Mouse (Mus musculus): ENCODE results near the gene Neu3. TPM values are rescaled to one million over a fixed set of nuclear protein-coding genes. Genes with fewer than 3 reads are reported as not detected.
"Not testable (repeated sequence)": the region's sequence is repeated elsewhere in the genome, so short reads cannot be mapped to it uniquely, and the experiment has no call there.

The Neu3 gene
- polyA plus RNA-seq, 2 experiments = 3.0 to 3.2 TPM

- no peak for TF ChIP-seq POLR2A (IDR thresholded peaks at IDR 0.05; ENCODE audit: borderline replicate concordance, extremely low read depth, insufficient read depth, insufficient read length)
- Histone ChIP-seq H3K27ac (replicated peaks; ENCODE audit: low read depth, low read length) (no peak overlapping the region), H3K4me1 (ENCODE audit: control insufficient read depth, insufficient read depth, low read length) (no peaks in the 10 kb centered on the region), H3K9ac (ENCODE audit: low read depth, low read length, severe bottlenecking) (no peak overlapping the region), H3K4me3 (replicated peaks; ENCODE audit: low read length) (no peak overlapping the region), H3K36me3 (ENCODE audit: control insufficient read depth, insufficient read depth, low read length) (no peaks in the 10 kb centered on the region), H3K27me3 (ENCODE audit: control insufficient read depth, insufficient read depth, low read length) (no peaks in the 10 kb centered on the region), H3K4me2 (replicated peaks; ENCODE audit: low read depth, low read length, severe bottlenecking) (no peak overlapping the region), H3K9me3 (ENCODE audit: control insufficient read depth, low read length) (no peaks in the 10 kb centered on the region)
- 78% methylated on average over 16 of the region's 16 CpGs for whole genome bisulfite sequencing
- no peak for DNase-seq (ENCODE audit: low spot score)
- ATAC-seq (ENCODE audit: low FRiP score, low read depth) = no peak
Measured at GRCm38 (mm10) chr7:99824649-99825483, 3.4 kb downstream of the Neu3 start.

- ATAC-seq (ENCODE audit: low FRiP score, low read depth) = no peak
- no peaks in the 10 kb centered on the region for H3K36me3 ChIP-seq (ENCODE audit: control insufficient read depth, insufficient read depth, low read length)
Measured at GRCm38 (mm10) chr7:99823045-99823663, 5.1 kb downstream of the Neu3 start.

GRCm38 (mm10) chr7:99822426-99822825 is 5.8 kb downstream of the Neu3 start:
- ATAC-seq (ENCODE audit: low FRiP score, low read depth) (no peak), DNase-seq (ENCODE audit: low spot score) (no peak)
- Histone ChIP-seq H3K27me3 (ENCODE audit: control insufficient read depth, insufficient read depth, low read length) (no peaks in the 10 kb centered on the region), H3K36me3 (ENCODE audit: control insufficient read depth, insufficient read depth, low read length) (no peaks in the 10 kb centered on the region), H3K27ac (replicated peaks; ENCODE audit: low read depth, low read length) (no peak overlapping the region), H3K4me1 (ENCODE audit: control insufficient read depth, insufficient read depth, low read length) (no peaks in the 10 kb centered on the region), H3K4me2 (replicated peaks; ENCODE audit: low read depth, low read length, severe bottlenecking) (no peak overlapping the region), H3K9ac (ENCODE audit: low read depth, low read length, severe bottlenecking) (no peak overlapping the region), H3K4me3 (replicated peaks; ENCODE audit: low read length) (no peak overlapping the region), H3K9me3 (ENCODE audit: control insufficient read depth, low read length) (no peaks in the 10 kb centered on the region)
- TF ChIP-seq POLR2A (IDR thresholded peaks at IDR 0.05; ENCODE audit: borderline replicate concordance, extremely low read depth, insufficient read depth, insufficient read length) = no peak
- WGBS = 80% methylated on average over 5 of the region's 5 CpGs

More at GRCm38 (mm10) chr7:99823045-99823663, 5.1 kb downstream of the Neu3 start:
- WGBS = 86% methylated on average over 10 of the region's 10 CpGs
- no peak overlapping the region for H3K9ac ChIP-seq (ENCODE audit: low read depth, low read length, severe bottlenecking)
- no peaks in the 10 kb centered on the region for H3K4me1 ChIP-seq (ENCODE audit: control insufficient read depth, insufficient read depth, low read length)
- H3K4me3 ChIP-seq (replicated peaks; ENCODE audit: low read length) = no peak overlapping the region
- H3K9me3 ChIP-seq (ENCODE audit: control insufficient read depth, low read length) = no peaks in the 10 kb centered on the region
- no peak for TF ChIP-seq POLR2A (IDR thresholded peaks at IDR 0.05; ENCODE audit: borderline replicate concordance, extremely low read depth, insufficient read depth, insufficient read length)
- no peaks in the 10 kb centered on the region for H3K27me3 ChIP-seq (ENCODE audit: control insufficient read depth, insufficient read depth, low read length)
- no peak overlapping the region for H3K4me2 ChIP-seq (replicated peaks; ENCODE audit: low read depth, low read length, severe bottlenecking)
- H3K27ac ChIP-seq (replicated peaks; ENCODE audit: low read depth, low read length) = no peak overlapping the region
- DNase-seq (ENCODE audit: low spot score) = no peak

GRCm38 (mm10) chr7:99821953-99822352 is 6.3 kb downstream of the Neu3 start:
- ATAC-seq (ENCODE audit: low FRiP score, low read depth) = no peak
- TF ChIP-seq POLR2A (IDR thresholded peaks at IDR 0.05; ENCODE audit: borderline replicate concordance, extremely low read depth, insufficient read depth, insufficient read length) = no peak
- H3K4me1 ChIP-seq (ENCODE audit: control insufficient read depth, insufficient read depth, low read length) = no peaks in the 10 kb centered on the region
- H3K9me3 ChIP-seq (ENCODE audit: control insufficient read depth, low read length) = no peaks in the 10 kb centered on the region
- H3K4me3 ChIP-seq (replicated peaks; ENCODE audit: low read length) = no peak overlapping the region
- H3K4me2 ChIP-seq (replicated peaks; ENCODE audit: low read depth, low read length, severe bottlenecking) = no peak overlapping the region
- no peak overlapping the region for H3K27ac ChIP-seq (replicated peaks; ENCODE audit: low read depth, low read length)
- no peak overlapping the region for H3K9ac ChIP-seq (ENCODE audit: low read depth, low read length, severe bottlenecking)
- H3K36me3 ChIP-seq (ENCODE audit: control insufficient read depth, insufficient read depth, low read length) = no peaks in the 10 kb centered on the region
- DNase-seq (ENCODE audit: low spot score) = no peak
- WGBS = 73% methylated on average over 2 of the region's 2 CpGs
- H3K27me3 ChIP-seq (ENCODE audit: control insufficient read depth, insufficient read depth, low read length) = no peaks in the 10 kb centered on the region

- DNase-seq (ENCODE audit: low spot score); H3K4me3 ChIP-seq (replicated peaks; ENCODE audit: low read length); H3K4me1 ChIP-seq (ENCODE audit: control insufficient read depth, insufficient read depth, low read length); H3K27me3 ChIP-seq (ENCODE audit: control insufficient read depth, insufficient read depth, low read length); H3K9ac ChIP-seq (ENCODE audit: low read depth, low read length, severe bottlenecking); H3K36me3 ChIP-seq (ENCODE audit: control insufficient read depth, insufficient read depth, low read length); H3K27ac ChIP-seq (replicated peaks; ENCODE audit: low read depth, low read length); H3K9me3 ChIP-seq (ENCODE audit: control insufficient read depth, low read length); ATAC-seq (ENCODE audit: low FRiP score, low read depth); H3K4me2 ChIP-seq (replicated peaks; ENCODE audit: low read depth, low read length, severe bottlenecking): not testable (repeated sequence)
- 25% methylated on average over 9 of the region's 9 CpGs for WGBS
Measured at GRCm38 (mm10) chr7:99818181-99818725, 10.0 kb downstream of the Neu3 start.

Data from limb, embryonic 14.5 days (tissue).